Mouse (Mus musculus) lung, postnatal 25 days (tissue): ENCODE measurements at regions not wholly inside any gene's neighbourhood (a gene's known extent, or its start where the extent isn't known, plus 50 kb on each side); places are given as distances from the start of the nearest gene placed in this dataset.

Source experiments
- DNase-seq: peaks from one replicate; pipeline ENCODE4 v3.0.0; 2022; ENCODE audit warnings: low spot score

GRCm38 (mm10) chr9:112864921-112865320 lies 629.2 kb upstream of the Arpp21 start:
- DNase-seq: no peak

- no peak for DNase-seq
These were observed 625.4 kb upstream of the Arpp21 start for GRCm38 (mm10) chr9:112861136-112861535.

GRCm38 (mm10) chr9:112860307-112860893 lies 624.7 kb upstream of the Arpp21 start:
- DNase-seq: no peak

- no peak for DNase-seq
These were observed 605.7 kb upstream of the Arpp21 start for GRCm38 (mm10) chr9:112841473-112841872.

- DNase-seq: no peak
These were observed 603.5 kb upstream of the Arpp21 start for GRCm38 (mm10) chr9:112839071-112839793.

- no peak for DNase-seq
These were observed 601.8 kb upstream of the Arpp21 start for GRCm38 (mm10) chr9:112837563-112837962.

- DNase-seq: no peak
These were observed 598.9 kb upstream of the Arpp21 start for GRCm38 (mm10) chr9:112834441-112835245.

GRCm38 (mm10) chr9:112831102-112831501 lies 595.4 kb upstream of the Arpp21 start:
- DNase-seq: no peak

GRCm38 (mm10) chr9:112828602-112829001 lies 592.9 kb upstream of the Arpp21 start:
- no peak for DNase-seq

- DNase-seq: no peak
These were observed 590.9 kb upstream of the Arpp21 start for GRCm38 (mm10) chr9:112826592-112826991.

- no peak for DNase-seq
These were observed 586.2 kb upstream of the Arpp21 start for GRCm38 (mm10) chr9:112821940-112822339.

GRCm38 (mm10) chr9:112811946-112812345 lies 576.2 kb upstream of the Arpp21 start:
- no peak for DNase-seq

GRCm38 (mm10) chr9:112799583-112800220 lies 564.0 kb upstream of the Arpp21 start:
- no peak for DNase-seq

GRCm38 (mm10) chr9:112793537-112793936 lies 557.8 kb upstream of the Arpp21 start:
- DNase-seq: no peak

GRCm38 (mm10) chr9:112771981-112772380 lies 536.2 kb upstream of the Arpp21 start:
- no peak for DNase-seq

- no peak for DNase-seq
These were observed 508.9 kb upstream of the Arpp21 start for GRCm38 (mm10) chr9:112744616-112745015.

GRCm38 (mm10) chr9:112743871-112744590 lies 508.3 kb upstream of the Arpp21 start:
- no peak for DNase-seq

- no peak for DNase-seq
These were observed 500.0 kb upstream of the Arpp21 start for GRCm38 (mm10) chr9:112735761-112736160.

- no peak for DNase-seq
These were observed 489.8 kb upstream of the Arpp21 start for GRCm38 (mm10) chr9:112725523-112725922.

- DNase-seq: no peak
These were observed 489.4 kb upstream of the Arpp21 start for GRCm38 (mm10) chr9:112725103-112725502.

- DNase-seq: no peak
These were observed 487.6 kb upstream of the Arpp21 start for GRCm38 (mm10) chr9:112723346-112723745.

- no peak for DNase-seq
These were observed 486.8 kb upstream of the Arpp21 start for GRCm38 (mm10) chr9:112722501-112722900.
